Mouse (Mus musculus) forebrain, embryonic 14.5 days (tissue): ENCODE data around the gene Cnpy1. TPM values are rescaled to one million over a fixed set of nuclear protein-coding genes. Genes with fewer than 3 reads are reported as not detected.
A peak's percentile ranks its signal among the peaks of the same experiment; 100 is the strongest.

ENCODE experiments used
- ATAC-seq: fragments of 200-750 bp; cut with Nextera tagmentation; 2 replicates; pipeline ENCODE4 v1.8.0; 2017; ENCODE audit warnings: mild to moderate bottlenecking, moderate library complexity
- DNase-seq: peaks from one replicate; pipeline ENCODE4 v3.0.0-alpha.2; 2015; ENCODE audit warnings: low spot score
- H3K27ac ChIP-seq: fragments of 300-500 bp; sonication (generic); 2 replicates; pipeline ENCODE4 v1.5.1; 2014; ENCODE audit warnings: low read depth, mild to moderate bottlenecking, control low read depth, low read length, moderate library complexity
- H3K27me3 ChIP-seq: fragments of 300-500 bp; sonication (generic); replicated peaks from 2 replicates; pipeline ENCODE4 v1.6.1; 2014; ENCODE audit warnings: low read length, control low read depth, mixed read lengths; ENCODE audit not compliant: control insufficient read depth, insufficient read depth
- H3K36me3 ChIP-seq: fragments of 300-500 bp; sonication (generic); 2 replicates; pipeline ENCODE4 v1.6.1; 2014; ENCODE audit warnings: low read length, control low read depth; ENCODE audit not compliant: control insufficient read depth, insufficient read depth
- H3K4me1 ChIP-seq: fragments of 300-500 bp; sonication (generic); 2 replicates; pipeline ENCODE4 v1.6.1; 2014; ENCODE audit warnings: antibody characterized with exemption, low read length, control low read depth; ENCODE audit not compliant: control insufficient read depth, insufficient read depth
- H3K4me2 ChIP-seq: fragments of 300-500 bp; sonication (generic); 2 replicates; pipeline ENCODE4 v1.6.1; 2014; ENCODE audit warnings: mild to moderate bottlenecking, control low read depth, low read length
- H3K4me3 ChIP-seq: fragments of 300-500 bp; sonication (generic); 2 replicates; pipeline ENCODE4 v1.5.1; 2014; ENCODE audit warnings: low read depth, low read length, control low read depth
- H3K9ac ChIP-seq: fragments of 300-500 bp; sonication (generic); 2 replicates; pipeline ENCODE4 v1.6.1; 2014; ENCODE audit warnings: mild to moderate bottlenecking, low read length, control low read depth, moderate library complexity
- H3K9me3 ChIP-seq: fragments of 300-500 bp; sonication (generic); replicated peaks from 2 replicates; pipeline ENCODE4 v1.6.1; 2016; ENCODE audit warnings: low read length, control low read depth, mixed read lengths; ENCODE audit not compliant: control insufficient read depth
- WGBS: fragments of 180-500 bp; shearing (Covaris S2); extraction: QIAGEN DNeasy Blood & Tissue Kit; methylation state at CpG from one replicate; pipeline ENCODE4 v1.1.7; 2014; 5-methylcytosine and 5-hydroxymethylcytosine counted together
- polyA plus RNA-seq: library from polyadenylated mRNA; unstranded; fragments of >200 nt; fragmentation: Nextera tagmentation; extraction: Ambion mirVana; gene quantifications from 2 replicates; pipeline ENCODE4 v1.2.1, GENCODE M21; 2014

The Cnpy1 gene
- polyA plus RNA-seq, 1 experiment from 2014 or later, result 1.1 TPM

- Histone ChIP-seq H3K27me3 (no peaks in the 10 kb centered on the region), H3K4me2 (no peak overlapping the region), H3K9me3 (no peaks in the 10 kb centered on the region), H3K27ac (no peak overlapping the region), H3K4me1 (no peaks in the 10 kb centered on the region; the same call in 1 of the 2 replicates), H3K4me3 (no peak overlapping the region), H3K9ac (no peak overlapping the region), H3K36me3 (no peaks in the 10 kb centered on the region)
- 41% methylated on average over 4 of the region's 4 CpGs for WGBS
- DNase-seq (peak; percentile 4), ATAC-seq (no peak)
Observed at GRCm38 (mm10) chr5:28251211-28251764, 5.7 kb upstream of the Cnpy1 start.

GRCm38 (mm10) chr5:28250479-28250878 is 4.9 kb upstream of the Cnpy1 start:
- DNase-seq (no peak), ATAC-seq (no peak)
- Histone ChIP-seq H3K36me3 (no peaks in the 10 kb centered on the region), H3K9me3 (no peaks in the 10 kb centered on the region), H3K27ac (no peak overlapping the region), H3K4me3 (no peak overlapping the region), H3K9ac (no peak overlapping the region), H3K4me2 (no peak overlapping the region), H3K27me3 (no peaks in the 10 kb centered on the region), H3K4me1 (no peaks in the 10 kb centered on the region; the same call in 1 of the 2 replicates)
- WGBS, result 90% methylated on average over 2 of the region's 2 CpGs

DNA sequence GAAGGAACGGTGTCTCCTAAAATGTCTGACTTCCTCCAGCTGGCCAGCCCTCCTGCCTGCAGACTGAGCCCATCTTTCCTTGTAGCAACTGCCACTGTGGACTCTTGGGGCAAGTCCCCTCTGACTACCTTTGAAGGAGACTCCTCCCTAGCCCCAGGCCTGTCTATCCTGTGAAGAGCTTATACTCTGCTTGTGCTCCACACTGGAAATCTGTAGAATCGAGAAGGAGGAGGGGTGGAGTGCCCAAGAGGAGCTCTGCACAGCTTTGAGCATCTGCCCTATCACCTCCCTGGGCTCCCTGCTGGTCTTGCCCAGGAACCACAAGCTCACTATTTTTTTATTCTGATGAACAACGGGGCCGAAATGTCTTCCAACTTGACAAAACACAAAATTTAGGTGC is 485 bp downstream of the Cnpy1 start:
- no peak for DNase-seq
- ATAC-seq, result no peak
- H3K27me3 ChIP-seq, result no peaks in the 10 kb centered on the region
- no peaks in the 10 kb centered on the region for H3K4me1 ChIP-seq
- no peak overlapping the region for H3K27ac ChIP-seq
- H3K9ac ChIP-seq, result no peak overlapping the region
- WGBS, result 66% methylated on average over 4 of the region's 4 CpGs
- H3K4me3 ChIP-seq, result no peak overlapping the region
- no peaks in the 10 kb centered on the region for H3K36me3 ChIP-seq
- no peaks in the 10 kb centered on the region for H3K9me3 ChIP-seq
- no peak overlapping the region for H3K4me2 ChIP-seq

DNA sequence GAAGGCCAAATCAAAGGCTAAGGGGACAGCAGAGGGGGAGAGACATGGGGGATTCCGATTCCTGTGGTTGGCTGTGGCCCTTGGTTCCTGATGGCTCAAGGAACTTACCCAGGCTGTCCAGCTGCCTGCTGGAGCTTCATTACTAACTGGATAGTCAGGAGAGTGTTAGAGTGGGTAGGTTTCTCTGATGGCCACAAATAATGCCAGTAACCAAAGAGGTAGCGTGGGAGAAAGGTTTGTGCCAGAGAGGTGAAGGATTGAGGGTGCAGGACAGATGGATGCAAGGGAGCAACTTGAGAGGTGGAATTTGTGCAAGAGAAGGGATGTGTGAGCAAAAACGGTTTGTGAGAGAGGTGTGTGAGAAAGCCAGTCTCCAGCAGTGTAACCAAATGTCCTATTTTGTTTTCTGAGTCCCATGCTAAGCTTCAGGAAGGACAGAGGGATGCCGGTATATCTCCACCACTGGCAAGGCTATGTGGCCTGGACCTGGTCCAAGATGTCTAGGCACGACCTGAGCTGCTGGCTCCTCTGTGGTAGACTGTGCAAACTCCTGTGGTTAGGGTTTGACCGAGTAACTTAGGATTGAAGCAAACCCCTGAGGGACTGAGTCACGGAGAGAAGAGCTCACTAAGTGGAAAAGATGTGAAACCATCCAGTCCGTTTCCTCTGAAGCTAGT is 2.0 kb downstream of the Cnpy1 start:
- ATAC-seq (no peak), DNase-seq (no peak)
- no peak overlapping the region for H3K4me2 ChIP-seq
- 75% methylated on average over 8 of the region's 8 CpGs for WGBS
- no peaks in the 10 kb centered on the region for H3K9me3 ChIP-seq
- no peak overlapping the region for H3K9ac ChIP-seq
- no peak overlapping the region for H3K27ac ChIP-seq
- H3K36me3 ChIP-seq, result no peaks in the 10 kb centered on the region
- H3K4me1 ChIP-seq, result no peaks in the 10 kb centered on the region
- H3K27me3 ChIP-seq, result no peaks in the 10 kb centered on the region
- no peak overlapping the region for H3K4me3 ChIP-seq

GRCm38 (mm10) chr5:28241423-28241822 is 4.2 kb downstream of the Cnpy1 start:
- Histone ChIP-seq H3K4me2 (no peak overlapping the region), H3K9ac (no peak overlapping the region), H3K9me3 (no peaks in the 10 kb centered on the region), H3K36me3 (no peaks in the 10 kb centered on the region), H3K27ac (no peak overlapping the region), H3K27me3 (no peaks in the 10 kb centered on the region), H3K4me3 (no peak overlapping the region), H3K4me1 (no peaks in the 10 kb centered on the region)
- no peak for ATAC-seq
- DNase-seq, result no peak
- 75% methylated on average over 4 of the region's 4 CpGs for WGBS

DNA sequence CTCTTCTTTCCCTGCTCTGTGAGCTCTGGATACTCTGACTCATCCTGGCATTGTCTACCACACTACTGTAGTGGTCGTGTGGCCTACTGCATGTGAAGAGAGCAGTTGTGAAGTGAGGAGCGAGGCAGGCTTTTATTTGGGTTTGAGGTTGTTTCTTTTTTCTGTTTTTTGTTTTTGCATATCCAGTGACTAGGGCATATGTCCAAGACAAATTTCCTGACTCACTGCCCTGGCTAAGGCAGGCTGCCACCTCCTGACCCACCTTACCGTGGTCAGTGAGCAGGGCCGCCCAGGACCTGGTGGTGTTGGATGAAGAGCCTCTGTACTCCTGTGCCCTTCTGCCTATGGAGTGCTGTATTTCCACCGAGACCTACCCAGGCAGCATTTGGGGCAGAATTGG is 5.8 kb downstream of the Cnpy1 start:
- H3K9ac ChIP-seq, result no peak overlapping the region
- DNase-seq, result no peak
- no peak overlapping the region for H3K4me2 ChIP-seq
- WGBS, result 85% methylated on average over 5 of the region's 5 CpGs
- no peak overlapping the region for H3K27ac ChIP-seq
- no peaks in the 10 kb centered on the region for H3K27me3 ChIP-seq
- H3K4me1 ChIP-seq, result no peaks in the 10 kb centered on the region
- no peak overlapping the region for H3K4me3 ChIP-seq
- no peaks in the 10 kb centered on the region for H3K9me3 ChIP-seq
- no peaks in the 10 kb centered on the region for H3K36me3 ChIP-seq
- ATAC-seq, result no peak

DNA sequence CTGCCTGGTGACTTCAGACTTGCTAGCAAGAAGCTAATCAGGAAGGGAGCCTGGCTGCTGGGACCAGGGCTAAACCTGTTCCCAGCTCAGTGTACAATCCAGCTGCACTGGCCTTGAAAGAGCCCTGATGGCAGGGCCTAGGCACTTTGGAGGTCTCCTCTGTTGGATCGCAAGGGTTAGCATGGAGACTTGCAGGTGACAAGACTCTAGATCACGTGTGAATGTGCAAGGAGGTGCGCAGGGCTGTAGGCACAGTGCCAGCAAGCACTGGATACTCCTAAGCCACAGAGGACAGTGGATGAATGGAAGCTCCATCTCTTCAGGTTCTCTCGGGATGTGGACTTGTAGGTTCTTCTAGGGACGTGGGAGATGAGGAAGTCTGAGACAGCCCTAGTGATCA is 6.7 kb downstream of the Cnpy1 start:
- Histone ChIP-seq H3K27ac (no peak overlapping the region), H3K9ac (no peak overlapping the region), H3K36me3 (no peaks in the 10 kb centered on the region), H3K4me2 (no peak overlapping the region), H3K4me1 (no peaks in the 10 kb centered on the region), H3K27me3 (no peaks in the 10 kb centered on the region), H3K9me3 (no peaks in the 10 kb centered on the region), H3K4me3 (no peak overlapping the region)
- DNase-seq (no peak), ATAC-seq (no peak)
- 86% methylated on average over 5 of the region's 5 CpGs for WGBS

DNA sequence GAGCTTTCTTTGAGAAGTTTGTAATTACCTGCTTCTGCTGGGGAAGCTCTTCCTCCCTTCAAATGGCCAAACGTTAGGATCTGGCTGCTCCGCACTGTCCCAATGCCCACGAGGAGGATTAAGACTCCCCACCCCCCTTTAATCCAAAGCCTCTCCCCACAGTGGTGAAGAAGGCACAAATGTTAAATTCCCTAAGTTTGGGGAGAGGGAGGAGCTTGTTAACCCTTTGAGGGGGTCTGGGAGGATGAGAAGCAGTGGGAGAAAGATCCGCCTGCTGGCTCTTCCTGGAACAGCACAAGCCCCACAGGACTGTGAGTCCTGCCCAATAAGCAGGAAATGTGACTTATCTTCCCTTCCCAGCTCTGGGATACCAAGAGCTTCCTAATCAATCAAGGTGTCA is 7.5 kb downstream of the Cnpy1 start:
- Histone ChIP-seq H3K9me3 (no peaks in the 10 kb centered on the region), H3K4me2 (no peak overlapping the region), H3K4me1 (no peaks in the 10 kb centered on the region), H3K27me3 (no peaks in the 10 kb centered on the region), H3K36me3 (no peaks in the 10 kb centered on the region), H3K27ac (no peak overlapping the region), H3K4me3 (no peak overlapping the region), H3K9ac (no peak overlapping the region)
- 17% methylated on average over 4 of the region's 4 CpGs for WGBS
- DNase-seq, result no peak
- ATAC-seq, result no peak

DNA sequence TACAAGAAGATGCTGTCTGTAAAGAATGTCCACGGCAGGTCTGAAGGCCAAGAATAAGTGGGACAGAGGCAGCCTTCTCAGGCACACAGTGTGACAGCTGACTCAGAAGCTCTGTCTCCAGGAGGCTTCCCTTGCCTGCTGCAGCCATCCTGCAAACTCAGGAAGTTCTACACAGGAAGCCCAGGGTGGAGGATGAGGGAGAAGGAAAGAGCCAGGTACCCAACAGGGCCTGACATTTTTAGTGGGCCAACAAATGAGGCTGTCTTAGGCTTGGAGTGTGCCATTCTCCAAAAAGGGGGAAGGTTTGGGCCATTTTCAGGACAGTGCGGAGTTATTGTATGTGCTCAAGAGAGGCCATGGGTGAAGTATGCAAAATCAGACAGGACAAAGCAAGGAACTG is 7.9 kb downstream of the Cnpy1 start:
- H3K36me3 ChIP-seq, result no peaks in the 10 kb centered on the region
- no peak for DNase-seq
- no peak overlapping the region for H3K4me2 ChIP-seq
- H3K27me3 ChIP-seq, result no peaks in the 10 kb centered on the region
- no peak overlapping the region for H3K9ac ChIP-seq
- no peak overlapping the region for H3K4me3 ChIP-seq
- WGBS, result 86% methylated on average over 2 of the region's 2 CpGs
- no peaks in the 10 kb centered on the region for H3K4me1 ChIP-seq
- no peak for ATAC-seq
- no peaks in the 10 kb centered on the region for H3K9me3 ChIP-seq
- no peak overlapping the region for H3K27ac ChIP-seq
